Mouse (Mus musculus) ES-Bruce4 (cell line): ENCODE data around the gene Ptprk. TPM values are rescaled to one million over a fixed set of nuclear protein-coding genes. Genes with fewer than 3 reads are reported as not detected.

Experiments used
- H3K27ac ChIP-seq: 2 replicates; pipeline ENCODE4 v1.5.1; 2012; ENCODE audit warnings: low read length, inconsistent platforms; ENCODE audit not compliant: insufficient read depth
- H3K27me3 ChIP-seq: 2 replicates; pipeline ENCODE4 v1.6.1; 2012; ENCODE audit warnings: mild to moderate bottlenecking, low read length, inconsistent platforms; ENCODE audit not compliant: control insufficient read depth, poor library complexity, insufficient read depth, severe bottlenecking
- H3K36me3 ChIP-seq: 2 replicates; pipeline ENCODE4 v1.6.1; 2012; ENCODE audit warnings: inconsistent platforms, mild to moderate bottlenecking, low read length, moderate library complexity; ENCODE audit not compliant: control insufficient read depth, poor library complexity, insufficient read depth, severe bottlenecking
- H3K4me1 ChIP-seq: one replicate; pipeline ENCODE4 v1.8.1; 2011; ENCODE audit warnings: low read length; ENCODE audit not compliant: control insufficient read depth, insufficient read depth
- H3K4me3 ChIP-seq: 2 replicates; pipeline ENCODE4 v1.5.1; 2011; ENCODE audit warnings: low read depth, mild to moderate bottlenecking, low read length
- H3K9ac ChIP-seq: 2 replicates; pipeline ENCODE4 v1.6.1; 2012; ENCODE audit warnings: low read depth, mild to moderate bottlenecking, inconsistent platforms; ENCODE audit not compliant: poor library complexity, severe bottlenecking
- H3K9me3 ChIP-seq: replicated peaks from 2 replicates; pipeline ENCODE4 v1.6.1; 2012; ENCODE audit warnings: mild to moderate bottlenecking, low read length, inconsistent platforms; ENCODE audit not compliant: control insufficient read depth, poor library complexity, insufficient read depth, severe bottlenecking
- CTCF ChIP-seq: IDR thresholded peaks from one replicate; pipeline ENCODE4 v1.8.1; 2011; ENCODE audit warnings: low read depth, low read length
- EP300 ChIP-seq: IDR thresholded peaks from 2 replicates; pipeline ENCODE4 v1.6.1; 2011; ENCODE audit warnings: low read depth, low read length; ENCODE audit not compliant: insufficient read depth
- POLR2A ChIP-seq: IDR thresholded peaks from one replicate; pipeline ENCODE4 v1.8.1; 2011; ENCODE audit warnings: low read length; ENCODE audit not compliant: insufficient read depth
- polyA plus RNA-seq: library from polyadenylated mRNA; stranded (reverse); fragments of >200 nt; gene quantifications from 2 replicates; pipeline ENCODE4 v1.2.4, GENCODE M21; 2011; ENCODE audit warnings: low read depth; ENCODE audit not compliant: missing spikeins, insufficient read depth, insufficient read length

Gene Ptprk
- polyA plus RNA-seq, 1 experiment: 48.9 TPM

DNA sequence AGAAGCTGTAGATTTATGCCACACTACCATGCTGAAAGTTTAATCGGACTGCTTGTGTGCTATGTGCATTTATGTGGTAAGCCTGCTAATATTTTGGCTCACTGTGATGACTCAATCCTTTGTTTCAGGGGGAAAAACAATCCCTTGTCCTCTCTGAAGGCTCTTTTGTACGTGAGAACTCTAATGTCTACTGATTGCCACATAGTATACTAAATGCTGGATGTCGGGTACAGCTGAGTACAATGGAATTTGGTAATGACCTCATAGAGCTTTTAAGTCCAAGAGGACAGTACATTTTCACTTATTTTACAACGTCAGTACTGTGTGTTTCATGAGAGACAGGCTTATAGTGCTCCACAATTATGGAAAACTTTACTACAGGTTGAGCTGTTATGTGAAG is 59.1 kb downstream of the Ptprk start:
- no peaks in the 10 kb centered on the region for H3K27me3 ChIP-seq

DNA sequence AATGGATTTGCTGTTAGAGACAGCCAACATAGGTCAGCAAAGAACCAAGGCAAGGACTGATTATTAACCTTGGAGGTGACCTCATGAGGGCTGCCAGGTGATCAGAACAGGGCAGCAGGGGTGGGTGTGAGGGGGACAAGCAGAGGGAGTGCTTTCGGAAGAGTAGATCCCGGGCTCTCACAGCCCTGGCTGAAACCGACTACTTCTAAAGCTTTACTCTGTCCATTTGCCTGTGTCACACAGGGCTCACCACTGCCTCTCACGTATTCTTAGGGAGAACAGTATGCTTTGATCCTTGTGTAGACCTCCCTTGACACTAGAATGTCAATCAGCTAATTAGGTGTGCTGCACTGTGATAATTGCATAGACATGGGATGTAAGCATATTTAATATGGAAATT is 63.8 kb downstream of the Ptprk start:
- Histone ChIP-seq H3K36me3 (no peaks in the 10 kb centered on the region), H3K27ac (no peak overlapping the region), H3K9me3 (no peaks in the 10 kb centered on the region), H3K4me1 (no peaks in the 10 kb centered on the region), H3K4me3 (no peak overlapping the region), H3K9ac (no peak overlapping the region), H3K27me3 (no peaks in the 10 kb centered on the region)
- TF ChIP-seq EP300 (no peak), POLR2A (no peak), CTCF (no peak)

More for the DNA sequence above, 59.1 kb downstream of the Ptprk start:
- Histone ChIP-seq H3K4me1 (peaks cover 2% of the 10 kb centered on the region), H3K9ac (no peak overlapping the region), H3K4me3 (no peak overlapping the region), H3K36me3 (no peaks in the 10 kb centered on the region), H3K27ac (no peak overlapping the region), H3K9me3 (no peaks in the 10 kb centered on the region)
- TF ChIP-seq CTCF (no peak), POLR2A (no peak), EP300 (no peak)

DNA sequence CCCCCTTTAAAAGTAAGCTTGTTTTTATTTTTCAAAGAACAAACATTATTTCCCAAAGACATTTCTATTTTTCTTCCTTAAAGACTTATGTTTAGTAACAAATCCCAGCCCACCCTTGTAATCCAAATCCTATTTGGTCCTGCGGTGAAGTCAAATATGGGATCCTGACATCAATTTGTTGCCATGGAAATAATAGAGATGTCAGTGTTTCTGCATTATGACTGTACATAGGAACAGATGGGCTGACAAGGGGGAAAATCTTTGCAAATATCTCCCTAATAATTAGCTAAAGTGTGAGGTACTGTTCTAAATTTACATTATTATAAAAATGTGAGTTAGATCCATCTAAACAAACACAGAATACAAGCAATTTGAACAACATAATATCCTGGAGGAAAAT is 69.8 kb downstream of the Ptprk start:
- TF ChIP-seq CTCF: no peak
- no peak for TF ChIP-seq EP300
- TF ChIP-seq POLR2A: no peak
- no peak overlapping the region for H3K4me3 ChIP-seq
- no peaks in the 10 kb centered on the region for H3K4me1 ChIP-seq
- H3K9ac ChIP-seq: no peak overlapping the region
- H3K36me3 ChIP-seq: no peaks in the 10 kb centered on the region
- no peaks in the 10 kb centered on the region for H3K9me3 ChIP-seq
- H3K27ac ChIP-seq: no peak overlapping the region
- no peaks in the 10 kb centered on the region for H3K27me3 ChIP-seq

DNA sequence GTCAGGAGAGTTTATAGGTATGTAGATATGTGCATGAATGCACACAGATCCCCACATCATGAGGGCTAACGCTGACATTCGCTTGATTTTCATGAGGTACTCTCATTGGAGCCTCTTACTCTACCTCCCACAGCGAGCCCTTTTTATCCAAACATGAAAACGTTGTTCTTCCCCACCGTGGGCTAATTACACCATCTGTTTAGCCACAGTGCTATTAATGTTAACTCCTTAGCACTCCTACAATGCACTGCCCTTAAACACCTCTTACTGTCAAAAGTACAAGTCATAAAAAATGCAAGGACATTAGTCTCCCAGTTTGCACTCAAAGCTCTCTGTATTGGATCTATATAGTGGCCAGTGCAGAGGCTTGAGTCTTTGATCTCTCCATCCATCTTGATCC is 70.7 kb downstream of the Ptprk start:
- Histone ChIP-seq H3K9ac (no peak overlapping the region), H3K36me3 (no peaks in the 10 kb centered on the region), H3K27ac (no peak overlapping the region), H3K27me3 (no peaks in the 10 kb centered on the region), H3K9me3 (no peaks in the 10 kb centered on the region), H3K4me1 (no peaks in the 10 kb centered on the region), H3K4me3 (no peak overlapping the region)
- TF ChIP-seq CTCF (no peak), EP300 (no peak), POLR2A (no peak)

GRCm38 (mm10) chr10:28155688-28156685 is 81.4 kb downstream of the Ptprk start:
- Histone ChIP-seq H3K36me3 (no peaks in the 10 kb centered on the region), H3K4me3 (no peak overlapping the region), H3K4me1 (no peaks in the 10 kb centered on the region), H3K9me3 (no peaks in the 10 kb centered on the region; the same call in 1 of the 2 replicates), H3K27ac (no peak overlapping the region), H3K27me3 (no peaks in the 10 kb centered on the region), H3K9ac (no peak overlapping the region)
- TF ChIP-seq EP300: no peak
- no peak for TF ChIP-seq CTCF
- no peak for TF ChIP-seq POLR2A

- Histone ChIP-seq H3K9me3 (no peaks in the 10 kb centered on the region; the same call in 1 of the 2 replicates), H3K36me3 (no peaks in the 10 kb centered on the region), H3K4me3 (no peak overlapping the region), H3K27ac (no peak overlapping the region), H3K9ac (no peak overlapping the region), H3K4me1 (no peaks in the 10 kb centered on the region), H3K27me3 (no peaks in the 10 kb centered on the region)
- TF ChIP-seq POLR2A (no peak), EP300 (no peak), CTCF (no peak)
These were observed 85.1 kb downstream of the Ptprk start for GRCm38 (mm10) chr10:28159716-28160115.
